Mouse (Mus musculus): ENCODE results near the gene P2ry10b. TPM values are rescaled to one million over a fixed set of nuclear protein-coding genes. Genes with fewer than 3 reads are reported as not detected.

The P2ry10b gene
- under 1 TPM; 0.16 to 0.34 TPM for total RNA-seq (2021)

GRCm38 (mm10) chrX:107148681-107149080 is at the start of gene P2ry10b:
TSS of gene P2ry10b (plus strand) at chrX:107148927.
- no peak for DNase-seq (ENCODE audit: extremely low spot score in 1 of 2, low spot score in 1 of 2)

- no peak for DNase-seq (ENCODE audit: extremely low spot score in 1 of 2, low spot score in 1 of 2)
Observed at GRCm38 (mm10) chrX:107116333-107116732, 32.4 kb upstream of the P2ry10b start.

GRCm38 (mm10) chrX:107116987-107117386 is 31.7 kb upstream of the P2ry10b start:
- no peak for DNase-seq (ENCODE audit: extremely low spot score in 1 of 2, low spot score in 1 of 2)

- no peak for DNase-seq (ENCODE audit: extremely low spot score in 1 of 2, low spot score in 1 of 2)
Observed at GRCm38 (mm10) chrX:107143184-107143583, 5.5 kb upstream of the P2ry10b start.

GRCm38 (mm10) chrX:107143930-107144329 is 4.8 kb upstream of the P2ry10b start:
- no peak for DNase-seq (ENCODE audit: extremely low spot score in 1 of 2, low spot score in 1 of 2)

GRCm38 (mm10) chrX:107149391-107149993 is 765 bp downstream of the P2ry10b start:
- no peak for DNase-seq (ENCODE audit: extremely low spot score in 1 of 2, low spot score in 1 of 2)

GRCm38 (mm10) chrX:107150027-107150426 is 1.3 kb downstream of the P2ry10b start:
- no peak for DNase-seq (ENCODE audit: extremely low spot score in 1 of 2, low spot score in 1 of 2)

- DNase-seq (ENCODE audit: extremely low spot score in 1 of 2, low spot score in 1 of 2) = no peak
Observed at GRCm38 (mm10) chrX:107150752-107151515, 2.2 kb downstream of the P2ry10b start.

- DNase-seq (ENCODE audit: extremely low spot score in 1 of 2, low spot score in 1 of 2) = no peak
Observed at GRCm38 (mm10) chrX:107156021-107156420, 7.3 kb downstream of the P2ry10b start.

GRCm38 (mm10) chrX:107160496-107160895 is 11.8 kb downstream of the P2ry10b start:
- DNase-seq (ENCODE audit: extremely low spot score in 1 of 2, low spot score in 1 of 2) = no peak

GRCm38 (mm10) chrX:107168281-107168680 is 19.6 kb downstream of the P2ry10b start:
- peak in 1 of 2 experiments; percentile 5 for DNase-seq (ENCODE audit: extremely low spot score in 1 of 2, low spot score in 1 of 2)

- DNase-seq (ENCODE audit: extremely low spot score in 1 of 2, low spot score in 1 of 2) = no peak
Observed at GRCm38 (mm10) chrX:107169128-107169527, 20.4 kb downstream of the P2ry10b start.

GRCm38 (mm10) chrX:107178742-107179141 is 30.0 kb downstream of the P2ry10b start:
- no peak for DNase-seq (ENCODE audit: extremely low spot score in 1 of 2, low spot score in 1 of 2)

GRCm38 (mm10) chrX:107217577-107218090 is 68.9 kb downstream of the P2ry10b start:
- no peak for DNase-seq (ENCODE audit: extremely low spot score in 1 of 2, low spot score in 1 of 2)

Other genes with a start within 250 kb of the P2ry10b start
- gene Lpar4, start 228.3 kb upstream of the P2ry10b start, total RNA-seq (2021) = 1 to 10 TPM; 2.2 to 2.4 TPM
- gene P2ry10, start 60.4 kb upstream of the P2ry10b start, total RNA-seq (2021) = not detected
- not detected for gene Gpr174, start 107.0 kb downstream of the P2ry10b start, total RNA-seq (2021)

Data from layer of hippocampus, postnatal 25 days (tissue).